Mouse (Mus musculus) cerebellum, adult 18-20 months (tissue): ENCODE measurements around the gene Hccs.
"Not testable (repeated sequence)": the region's sequence is repeated elsewhere in the genome, so short reads cannot be mapped to it uniquely, and the experiment has no call there.

ENCODE experiments used
- DNase-seq, 2 experiments: peaks; one replicate each; pipeline ENCODE4 v3.0.0; 2021

Hccs gene

DNA sequence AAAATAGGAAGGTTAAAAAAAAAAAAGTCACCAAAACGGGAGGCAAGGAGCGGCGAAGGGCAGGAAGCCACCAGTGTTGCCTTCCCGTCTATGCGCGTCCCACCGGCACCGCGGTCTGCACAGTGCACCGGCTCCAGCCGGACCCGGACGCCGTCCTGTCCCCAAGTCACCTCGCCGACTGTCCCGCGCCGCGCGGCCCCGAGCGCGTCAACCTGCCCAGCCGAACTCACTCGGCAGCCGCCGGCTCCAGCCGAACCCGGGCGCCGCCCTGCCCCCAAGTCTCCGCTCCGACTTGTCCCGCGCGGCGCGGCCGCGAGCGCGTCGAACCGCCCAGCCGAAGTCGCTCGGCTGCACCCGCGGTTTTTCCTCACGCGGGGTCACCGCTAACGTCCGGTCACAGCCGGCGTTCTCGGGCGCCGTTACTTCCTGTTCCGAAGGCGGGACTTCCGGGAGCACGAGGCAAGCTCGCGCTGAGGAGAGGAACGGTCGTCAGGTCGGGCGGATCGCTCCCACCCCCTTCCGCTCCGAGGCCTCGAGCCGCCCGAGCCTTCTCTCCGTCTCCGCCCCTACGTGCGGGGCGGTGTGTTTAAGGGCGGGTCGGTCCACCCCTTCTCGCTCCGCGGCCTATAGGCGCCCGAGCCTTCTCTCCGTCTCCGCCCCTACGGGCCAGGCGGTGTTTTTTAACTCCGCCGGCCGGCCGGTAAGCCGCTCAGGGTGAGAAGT, at the start of gene Hccs:
Gene Hccs, minus strand, starts transcription at position 428 of the 723 bp plus-strand sequence.
- peak; percentile 83 to 91 for DNase-seq

GRCm38 (mm10) chrX:169357146-169357772, 37.1 kb upstream of the Hccs start:
- no peak for DNase-seq

GRCm38 (mm10) chrX:169338213-169338612, 18.0 kb upstream of the Hccs start:
- no peak for DNase-seq

DNA sequence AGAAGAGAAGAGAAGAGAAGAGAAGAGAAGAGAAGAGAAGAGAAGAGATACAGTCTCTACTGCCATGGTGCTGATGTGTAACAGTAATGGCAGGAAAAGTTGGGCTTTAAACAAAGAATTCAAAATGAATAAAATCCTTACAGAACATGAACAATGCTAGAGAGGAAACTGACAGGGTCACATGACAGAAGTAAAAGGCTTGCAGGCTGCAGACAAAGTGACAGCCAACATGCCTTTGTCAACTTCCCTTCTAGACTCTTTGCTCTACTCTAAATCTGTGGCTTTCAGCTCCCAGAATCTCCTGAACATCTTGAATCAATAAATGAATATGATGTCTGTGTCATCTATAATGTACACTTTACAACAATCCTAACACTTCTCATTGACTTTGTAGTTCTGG, 17.4 kb upstream of the Hccs start:
- DNase-seq, result no peak

GRCm38 (mm10) chrX:169332264-169332663, 12.1 kb upstream of the Hccs start:
- peak; percentile 7 to 8 for DNase-seq

- DNase-seq, result no peak
These were observed 5.9 kb upstream of the Hccs start for GRCm38 (mm10) chrX:169325929-169326595.

DNA sequence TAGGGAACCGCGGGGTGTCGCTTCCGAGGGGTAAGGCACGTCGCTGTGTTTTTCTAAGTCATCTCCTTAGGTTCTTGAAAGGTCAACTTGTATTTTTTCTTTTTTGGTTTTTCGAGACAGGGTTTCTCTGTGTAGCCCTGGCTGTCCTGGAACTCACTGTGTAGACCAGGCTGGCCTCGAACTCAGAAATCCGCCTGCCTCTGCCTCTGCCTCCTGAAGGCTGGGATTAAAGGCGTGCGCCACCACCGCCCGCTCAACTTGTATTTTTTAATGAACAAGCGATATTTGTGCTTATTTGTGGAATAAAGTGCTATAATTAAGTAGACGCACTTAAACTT, 465 bp upstream of the Hccs start:
- not testable (repeated sequence) for DNase-seq

DNA sequence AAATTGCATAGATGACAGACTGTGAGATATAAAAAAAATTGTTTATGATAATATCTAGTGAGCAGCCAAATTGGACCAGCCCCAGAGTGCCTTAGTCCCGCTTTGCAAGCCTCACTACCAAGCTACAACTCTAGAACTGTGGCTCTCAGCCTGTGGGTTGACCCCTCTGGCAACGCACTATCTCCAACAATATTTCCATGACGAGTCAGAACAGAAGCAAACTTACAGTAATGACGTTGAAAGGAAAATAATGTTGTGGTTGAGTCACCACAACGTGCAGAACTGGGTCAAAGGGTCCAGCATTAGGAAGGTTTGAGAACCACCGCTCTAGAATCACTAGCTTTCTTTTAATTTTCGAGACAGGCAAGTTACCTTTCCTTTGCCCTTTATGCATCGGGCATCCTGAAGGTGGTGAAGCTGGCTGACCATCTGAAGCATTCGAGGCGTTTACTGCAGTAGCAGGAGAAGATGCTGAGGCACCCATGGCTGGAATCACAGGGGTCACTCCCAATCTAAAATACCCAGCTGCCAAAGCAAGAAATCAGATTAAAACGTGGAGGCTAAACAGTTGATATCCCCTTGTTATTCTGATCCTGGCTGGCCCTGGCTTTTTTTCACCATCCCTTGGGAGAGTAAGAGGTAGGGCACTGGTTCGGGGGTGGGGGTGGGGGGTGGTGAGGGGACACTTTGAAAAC, 959 bp downstream of the Hccs start:
- no peak for DNase-seq

- DNase-seq, result no peak
These were observed 11.6 kb downstream of the Hccs start for GRCm38 (mm10) chrX:169308559-169308958.

DNA sequence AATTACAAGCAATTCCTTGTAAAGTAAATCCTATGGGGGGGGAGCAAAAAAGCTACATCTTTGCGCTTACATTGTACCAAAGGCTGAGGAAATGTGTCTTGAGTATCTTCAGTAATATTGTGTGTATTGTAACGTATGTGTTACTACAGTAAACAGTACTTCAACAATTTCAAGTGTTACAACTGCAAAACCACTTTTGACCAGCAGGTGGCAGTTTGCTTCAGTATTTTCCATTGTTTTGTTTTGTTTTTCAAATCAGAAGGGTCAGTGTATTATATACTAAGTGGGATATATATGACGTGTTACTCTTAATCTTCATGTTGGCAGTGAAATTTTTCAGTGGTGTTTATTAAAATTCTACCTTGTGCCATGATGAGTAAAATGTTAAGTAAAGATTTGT, 16.2 kb downstream of the Hccs start:
- DNase-seq, result peak; percentile 18 to 55

DNA sequence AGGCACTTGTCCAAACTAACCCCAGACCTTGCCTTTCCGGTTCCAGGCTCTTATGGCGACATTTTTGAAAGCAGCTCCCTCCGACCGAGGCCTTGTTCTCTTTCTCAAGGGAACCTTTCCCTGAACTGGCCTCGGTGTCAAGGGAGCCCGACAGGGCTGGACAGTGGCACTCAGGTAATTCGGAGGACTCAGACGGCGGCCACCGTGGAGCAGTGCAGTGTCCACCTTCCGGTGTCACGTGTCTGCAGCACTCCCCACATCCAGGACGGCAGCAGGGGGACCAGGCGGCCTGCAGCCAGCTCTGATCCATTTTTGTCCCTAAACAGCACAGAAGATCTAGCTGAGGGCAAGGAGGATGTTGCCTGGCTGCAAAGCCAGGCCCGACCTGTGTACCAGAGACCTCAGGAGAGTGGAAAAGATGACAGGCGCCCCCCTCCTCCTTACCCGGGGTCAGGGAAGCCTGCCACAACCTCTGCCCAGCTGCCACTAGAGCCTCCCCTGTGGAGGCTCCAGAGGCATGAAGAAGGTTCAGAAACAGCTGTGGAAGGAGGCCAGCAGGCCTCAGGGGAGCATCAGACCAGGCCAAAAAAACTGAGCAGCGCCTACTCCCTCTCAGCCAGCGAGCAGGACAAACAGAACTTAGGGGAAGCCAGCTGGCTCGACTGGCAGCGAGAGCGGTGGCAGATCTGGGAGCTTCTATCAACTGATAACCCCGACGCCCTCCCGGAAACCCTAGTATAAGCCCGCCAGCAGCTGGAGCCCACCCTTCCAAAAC, 17.7 kb downstream of the Hccs start:
- no peak for DNase-seq

DNA sequence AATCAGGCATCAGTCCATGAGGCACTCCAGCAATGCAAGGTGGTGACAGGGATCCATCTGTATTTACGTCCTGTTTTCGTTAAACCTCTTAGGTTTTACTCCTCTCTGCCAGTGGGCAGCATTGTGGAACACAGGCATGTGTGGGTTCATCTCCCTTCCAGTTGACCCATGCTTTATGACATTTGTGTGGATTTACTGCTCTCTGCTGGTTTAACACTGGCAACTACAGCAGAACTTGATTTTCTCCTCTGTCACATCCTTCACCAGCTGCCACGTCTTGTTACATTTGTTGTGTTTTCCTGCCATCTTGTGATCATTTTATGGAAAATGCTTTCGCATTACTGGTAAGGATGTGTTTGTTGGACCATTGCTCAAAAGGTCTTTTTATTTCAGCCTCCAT, 20.6 kb downstream of the Hccs start:
- no peak for DNase-seq

- DNase-seq, result no peak
These were observed 56.6 kb downstream of the Hccs start for GRCm38 (mm10) chrX:169263433-169264172.

GRCm38 (mm10) chrX:169262212-169262611, 58.0 kb downstream of the Hccs start:
- no peak for DNase-seq

DNA sequence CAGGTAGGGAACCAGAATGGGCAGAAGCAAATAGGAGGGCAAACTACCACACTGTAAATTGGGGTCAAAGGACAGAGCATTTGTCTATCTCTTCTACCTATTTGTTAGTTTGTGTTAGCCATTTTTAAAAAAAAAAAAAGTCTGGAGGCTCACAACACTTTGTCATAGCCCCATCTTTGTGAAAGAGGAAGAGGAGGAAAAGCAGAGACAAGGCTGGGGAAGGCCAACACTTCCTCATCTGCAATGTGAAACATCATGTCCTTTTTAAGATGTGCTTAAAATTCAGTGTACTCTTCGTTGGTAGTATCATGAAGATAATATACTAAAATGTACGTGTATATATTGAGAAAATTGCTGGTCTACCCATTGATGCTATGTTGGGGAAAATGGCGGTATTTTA, 59.1 kb downstream of the Hccs start:
- DNase-seq, result no peak

DNA sequence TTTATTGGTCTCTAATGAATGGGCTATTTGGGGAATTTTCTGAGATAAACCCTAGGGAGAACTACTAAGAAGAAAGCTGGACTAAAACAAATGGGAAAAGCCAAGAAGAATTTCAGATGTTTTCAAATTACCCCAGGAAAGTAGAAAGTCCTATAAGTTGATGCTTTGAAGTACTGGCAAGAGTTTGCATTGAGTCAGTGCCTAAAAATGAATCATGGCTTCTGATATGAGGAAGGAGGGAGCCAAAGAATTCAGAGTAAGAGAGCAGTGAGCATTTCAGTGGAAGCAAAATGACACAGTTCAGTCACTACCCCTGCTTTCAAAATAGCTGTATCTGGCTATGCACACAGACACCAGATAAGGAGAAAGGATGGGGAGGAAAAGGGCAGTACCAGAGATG, 63.4 kb downstream of the Hccs start:
- DNase-seq, result no peak

- no peak for DNase-seq
These were observed 64.3 kb downstream of the Hccs start for GRCm38 (mm10) chrX:169255915-169256314.

GRCm38 (mm10) chrX:169222357-169223062, 97.7 kb downstream of the Hccs start:
- no peak for DNase-seq

- no peak for DNase-seq
These were observed 100.1 kb downstream of the Hccs start for GRCm38 (mm10) chrX:169220064-169220463.

DNA sequence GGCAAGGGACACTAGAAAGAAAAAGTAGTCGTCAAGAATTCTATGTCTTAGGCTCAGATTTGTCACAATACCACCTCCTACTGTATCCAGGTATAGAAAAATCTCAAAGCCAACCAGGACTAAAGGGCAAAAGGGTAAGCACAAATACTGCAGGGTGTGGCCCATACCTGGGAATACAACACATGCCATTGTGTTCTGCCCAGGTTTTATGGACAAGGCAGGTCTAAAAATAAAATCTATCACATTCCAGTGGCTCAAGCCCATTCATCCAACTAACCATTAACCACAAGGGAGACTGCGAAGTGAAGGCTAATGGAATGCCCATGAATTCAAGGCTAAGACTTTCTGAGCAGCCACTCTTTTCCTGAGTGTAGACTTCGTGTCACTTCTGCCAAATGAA, 110.2 kb downstream of the Hccs start:
- no peak for DNase-seq
